Mouse (Mus musculus) stomach, embryonic 16.5 days (tissue): ENCODE data around the gene Cacna2d2. TPM values are rescaled to one million over a fixed set of nuclear protein-coding genes. Genes with fewer than 3 reads are reported as not detected.
A peak's percentile ranks its signal among the peaks of the same experiment; 100 is the strongest.
"Not testable (repeated sequence)": the region's sequence is repeated elsewhere in the genome, so short reads cannot be mapped to it uniquely, and the experiment has no call there.

Source experiments
- ATAC-seq: fragments of 200-750 bp; cut with Nextera tagmentation; 2 replicates; pipeline ENCODE4 v1.8.0; 2017; ENCODE audit warnings: moderate number of reproducible peaks, moderate TSS enrichment; ENCODE audit not compliant: insufficient read depth, low FRiP score
- H3K27ac ChIP-seq: fragments of 300-500 bp; sonication (generic); 2 replicates; pipeline ENCODE4 v1.5.1; 2014; ENCODE audit warnings: low read length
- H3K27me3 ChIP-seq: fragments of 300-500 bp; sonication (generic); 2 replicates; pipeline ENCODE4 v1.6.1; 2014; ENCODE audit warnings: low read length, control low read depth, mixed read lengths; ENCODE audit not compliant: control insufficient read depth, insufficient read depth
- H3K36me3 ChIP-seq: fragments of 300-500 bp; sonication (generic); 2 replicates; pipeline ENCODE4 v1.6.1; 2014; ENCODE audit warnings: low read length; ENCODE audit not compliant: control insufficient read depth, insufficient read depth
- H3K4me1 ChIP-seq: fragments of 300-500 bp; sonication (generic); 2 replicates; pipeline ENCODE4 v1.6.1; 2014; ENCODE audit warnings: low read length, control low read depth, mixed read lengths; ENCODE audit not compliant: control insufficient read depth, insufficient read depth
- H3K4me2 ChIP-seq: fragments of 300-500 bp; sonication (generic); 2 replicates; pipeline ENCODE4 v1.6.1; 2014; ENCODE audit warnings: low read depth, low read length, mixed read lengths
- H3K4me3 ChIP-seq: fragments of 300-500 bp; sonication (generic); replicated peaks from 2 replicates; pipeline ENCODE4 v1.5.1; 2014; ENCODE audit warnings: mild to moderate bottlenecking, low read length
- H3K9ac ChIP-seq: fragments of 300-500 bp; sonication (generic); 2 replicates; pipeline ENCODE4 v1.6.1; 2014; ENCODE audit warnings: low read length
- H3K9me3 ChIP-seq: fragments of 300-500 bp; sonication (generic); replicated peaks from 2 replicates; pipeline ENCODE4 v1.6.1; 2016; ENCODE audit warnings: low read length, control low read depth; ENCODE audit not compliant: control insufficient read depth
- WGBS: fragments of 180-500 bp; shearing (Covaris S2); extraction: QIAGEN DNeasy Blood & Tissue Kit; methylation state at CpG from one replicate; pipeline ENCODE4 v1.1.7; 2014; 5-methylcytosine and 5-hydroxymethylcytosine counted together
- polyA plus RNA-seq: library from polyadenylated mRNA; unstranded; fragments of >200 nt; fragmentation: Nextera tagmentation; extraction: Ambion mirVana; gene quantifications from 2 replicates; pipeline ENCODE4 v1.2.1, GENCODE M21; 2015

Cacna2d2 gene
- polyA plus RNA-seq, 1 experiment from 2014 or later = 0.19 TPM

- peak overlapping the region; percentile 96 for H3K4me2 ChIP-seq
- WGBS = 5% methylated on average over 37 of the region's 37 CpGs
- no peaks in the 10 kb centered on the region for H3K27me3 ChIP-seq
- peaks cover 12% of the 10 kb centered on the region for H3K36me3 ChIP-seq
- H3K9me3 ChIP-seq = no peaks in the 10 kb centered on the region
- peaks cover 45% of the 10 kb centered on the region for H3K4me1 ChIP-seq
- H3K9ac ChIP-seq = peak overlapping the region; percentile 77
- peak; percentile 27; the same call in 1 of the 2 replicates for ATAC-seq
- H3K4me3 ChIP-seq = peak overlapping the region; percentile 73
- H3K27ac ChIP-seq = peak overlapping the region; percentile 83
These were observed 154.3 kb downstream of the Cacna2d2 start for GRCm38 (mm10) chr9:107553541-107554318.

GRCm38 (mm10) chr9:107554319-107554825, 155.0 kb downstream of the Cacna2d2 start:
- no peaks in the 10 kb centered on the region for H3K27me3 ChIP-seq
- peak; percentile 91 for ATAC-seq
- peak overlapping the region; percentile 96 for H3K4me2 ChIP-seq
- under 1% methylated on average over 53 of the region's 53 CpGs for WGBS
- H3K27ac ChIP-seq = peak overlapping the region; percentile 95
- peak overlapping the region; percentile 73 for H3K4me3 ChIP-seq
- no peaks in the 10 kb centered on the region for H3K9me3 ChIP-seq
- peak overlapping the region; percentile 93 for H3K9ac ChIP-seq
- peaks cover 45% of the 10 kb centered on the region for H3K4me1 ChIP-seq
- peaks cover 18% of the 10 kb centered on the region for H3K36me3 ChIP-seq

GRCm38 (mm10) chr9:107555031-107555457, 155.6 kb downstream of the Cacna2d2 start:
- Histone ChIP-seq H3K4me2 (peak overlapping the region; percentile 96), H3K27ac (peak overlapping the region; percentile 95), H3K9ac (peak overlapping the region; percentile 93), H3K36me3 (peaks cover 25% of the 10 kb centered on the region), H3K4me1 (peaks cover 45% of the 10 kb centered on the region), H3K4me3 (peak overlapping the region; percentile 73), H3K9me3 (no peaks in the 10 kb centered on the region), H3K27me3 (no peaks in the 10 kb centered on the region)
- peak; percentile 9; the same call in 1 of the 2 replicates for ATAC-seq
- under 1% methylated on average over 23 of the region's 23 CpGs for WGBS

- no peak for ATAC-seq
- Histone ChIP-seq H3K9me3 (no peaks in the 10 kb centered on the region), H3K9ac (peak overlapping the region; percentile 93), H3K36me3 (peaks cover 28% of the 10 kb centered on the region), H3K27ac (peak overlapping the region; percentile 95), H3K4me3 (peak overlapping the region; percentile 73), H3K4me1 (peaks cover 44% of the 10 kb centered on the region), H3K4me2 (peak overlapping the region; percentile 96), H3K27me3 (no peaks in the 10 kb centered on the region)
- WGBS = 46% methylated on average over 2 of the region's 2 CpGs
These were observed 156.3 kb downstream of the Cacna2d2 start for GRCm38 (mm10) chr9:107555701-107556100.

- H3K4me2 ChIP-seq = peak overlapping the region; percentile 96
- no peaks in the 10 kb centered on the region for H3K9me3 ChIP-seq
- 56% methylated on average over 3 of the region's 3 CpGs for WGBS
- peak overlapping the region; percentile 73 for H3K4me3 ChIP-seq
- H3K36me3 ChIP-seq = peaks cover 35% of the 10 kb centered on the region
- H3K27ac ChIP-seq = peak overlapping the region; percentile 95
- peaks cover 38% of the 10 kb centered on the region for H3K4me1 ChIP-seq
- H3K9ac ChIP-seq = peak overlapping the region; percentile 93
- H3K27me3 ChIP-seq = no peaks in the 10 kb centered on the region
- ATAC-seq = no peak
These were observed 156.9 kb downstream of the Cacna2d2 start for GRCm38 (mm10) chr9:107556346-107556745.

- H3K27ac ChIP-seq = peak within 1 kb of the TSS; percentile 58
- H3K4me1 ChIP-seq = peaks cover 28% of the 10 kb centered on the region
- H3K9me3 ChIP-seq = no peaks in the 10 kb centered on the region
- ATAC-seq = peak; percentile 94
- H3K4me3 ChIP-seq = peak within 1 kb of the TSS; percentile 95
- no peaks in the 10 kb centered on the region for H3K27me3 ChIP-seq
- peak within 1 kb of the TSS; percentile 89 for H3K9ac ChIP-seq
- H3K4me2 ChIP-seq = peak within 1 kb of the TSS; percentile 85
- WGBS = 0% methylated on average over 46 of the region's 46 CpGs
- H3K36me3 ChIP-seq = peaks cover 39% of the 10 kb centered on the region
These were observed 163.7 kb downstream of the Cacna2d2 start, which contains the start of gene Tusc2 for GRCm38 (mm10) chr9:107563029-107563581. TSS of gene Tusc2 (plus strand) at chr9:107563255.

GRCm38 (mm10) chr9:107565556-107565955, 166.1 kb downstream of the Cacna2d2 start:
- Histone ChIP-seq H3K27ac (peak overlapping the region; percentile 89; the same call in 1 of the 2 replicates), H3K4me1 (peaks cover 41% of the 10 kb centered on the region), H3K9ac (0 out of 2 replicates have a peak overlapping the region, but pooled peaks have one; percentile 4), H3K4me2 (peak overlapping the region; percentile 90; the same call in 1 of the 2 replicates), H3K36me3 (peaks cover 19% of the 10 kb centered on the region)
- not testable (repeated sequence) for H3K9me3 ChIP-seq, H3K27me3 ChIP-seq, ATAC-seq, H3K4me3 ChIP-seq
- 47% methylated on average over 5 of the region's 5 CpGs for WGBS

- no peak overlapping the region for H3K9ac ChIP-seq
- peaks cover 13% of the 10 kb centered on the region for H3K36me3 ChIP-seq
- peak overlapping the region; percentile 89 for H3K27ac ChIP-seq
- no peaks in the 10 kb centered on the region for H3K9me3 ChIP-seq
- no peaks in the 10 kb centered on the region for H3K27me3 ChIP-seq
- no peak for ATAC-seq
- H3K4me3 ChIP-seq = no peak overlapping the region
- peak overlapping the region; percentile 90; the same call in 1 of the 2 replicates for H3K4me2 ChIP-seq
- peaks cover 47% of the 10 kb centered on the region for H3K4me1 ChIP-seq
- 48% methylated on average over 15 of the region's 15 CpGs for WGBS
These were observed 166.8 kb downstream of the Cacna2d2 start for GRCm38 (mm10) chr9:107566041-107566709.
